Mouse (Mus musculus): Measurements from ENCODE around the gene C1qb. TPM values are rescaled to one million over a fixed set of nuclear protein-coding genes. Genes with fewer than 3 reads are reported as not detected.
A peak's percentile ranks its signal among the peaks of the same experiment; 100 is the strongest.

The C1qb gene
- polyA plus RNA-seq, 1 experiment from 2014 or later: 80.6 TPM

- Histone ChIP-seq H3K27me3 (ENCODE audit: control insufficient read depth, insufficient read depth, low read length) (no peaks in the 10 kb centered on the region), H3K27ac (replicated peaks) (no peak overlapping the region), H3K4me1 (replicated peaks; ENCODE audit: control insufficient read depth, insufficient read depth) (no peaks in the 10 kb centered on the region; the same call in 1 of the 2 replicates), H3K9me3 (ENCODE audit: control insufficient read depth, low read length) (no peaks in the 10 kb centered on the region), H3K4me2 (replicated peaks; ENCODE audit: low read depth) (no peak overlapping the region), H3K36me3 (ENCODE audit: control insufficient read depth, insufficient read depth, low read length) (no peaks in the 10 kb centered on the region), H3K4me3 (ENCODE audit: low read depth, low read length) (no peak overlapping the region), H3K9ac (ENCODE audit: low read length) (no peak overlapping the region)
- ATAC-seq (ENCODE audit: low FRiP score, low TSS enrichment) (no peak), DNase-seq (ENCODE audit: low spot score) (no peak)
- TF ChIP-seq CTCF (IDR thresholded peaks at IDR 0.05; ENCODE audit: low read depth) (no peak), EP300 (optimal IDR thresholded peaks at IDR 0.05) (no peak)
- 52% methylated on average over 9 of the region's 9 CpGs for WGBS
Measured at GRCm38 (mm10) chr4:136863517-136863916, 22.5 kb downstream of the C1qb start.

DNA sequence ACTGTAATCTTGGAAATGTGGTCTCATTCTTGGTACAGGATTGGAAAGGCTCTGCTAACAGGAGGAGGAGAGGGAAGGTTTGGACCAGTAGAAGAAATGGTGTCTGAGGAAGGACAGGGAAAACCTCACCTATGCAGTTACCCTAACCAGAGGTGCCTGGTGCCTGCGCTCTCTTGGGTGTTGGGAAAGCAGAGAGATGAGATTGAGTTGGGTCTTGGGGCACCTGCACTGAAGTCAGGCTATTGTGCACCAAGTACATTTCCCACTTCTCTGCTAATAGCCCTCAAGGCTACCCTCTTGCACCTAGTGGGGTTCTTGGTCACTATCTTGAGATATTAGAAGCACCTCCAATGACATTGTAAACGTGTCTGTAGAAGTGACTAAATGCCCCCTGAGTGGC is 23.6 kb downstream of the C1qb start:
- 77% methylated on average over 2 of the region's 2 CpGs for WGBS
- Histone ChIP-seq H3K4me3 (ENCODE audit: low read depth, low read length) (no peak overlapping the region), H3K27me3 (ENCODE audit: control insufficient read depth, insufficient read depth, low read length) (no peaks in the 10 kb centered on the region), H3K4me1 (replicated peaks; ENCODE audit: control insufficient read depth, insufficient read depth) (no peaks in the 10 kb centered on the region; the same call in 1 of the 2 replicates), H3K36me3 (ENCODE audit: control insufficient read depth, insufficient read depth, low read length) (no peaks in the 10 kb centered on the region), H3K27ac (replicated peaks) (no peak overlapping the region), H3K9me3 (ENCODE audit: control insufficient read depth, low read length) (no peaks in the 10 kb centered on the region), H3K9ac (ENCODE audit: low read length) (no peak overlapping the region), H3K4me2 (replicated peaks; ENCODE audit: low read depth) (no peak overlapping the region)
- no peak for TF ChIP-seq CTCF (IDR thresholded peaks at IDR 0.05; ENCODE audit: low read depth)
- TF ChIP-seq EP300 (optimal IDR thresholded peaks at IDR 0.05): no peak
- DNase-seq (ENCODE audit: low spot score): no peak
- no peak for ATAC-seq (ENCODE audit: low FRiP score, low TSS enrichment)

GRCm38 (mm10) chr4:136861806-136862205 is 24.2 kb downstream of the C1qb start:
- 7% methylated on average over 16 of the region's 17 CpGs for WGBS
- ATAC-seq (ENCODE audit: low FRiP score, low TSS enrichment) (peak; percentile 11; the same call in 1 of the 2 replicates), DNase-seq (ENCODE audit: low spot score) (peak; percentile 43)
- peak overlapping the region; percentile 23; the same call in 1 of the 2 replicates for H3K9ac ChIP-seq (ENCODE audit: low read length)
- no peak overlapping the region for H3K27ac ChIP-seq (replicated peaks)
- no peak overlapping the region for H3K4me3 ChIP-seq (ENCODE audit: low read depth, low read length)
- peak overlapping the region; percentile 27; the same call in 1 of the 2 replicates for H3K4me2 ChIP-seq (replicated peaks; ENCODE audit: low read depth)
- no peaks in the 10 kb centered on the region for H3K27me3 ChIP-seq (ENCODE audit: control insufficient read depth, insufficient read depth, low read length)
- no peaks in the 10 kb centered on the region for H3K36me3 ChIP-seq (ENCODE audit: control insufficient read depth, insufficient read depth, low read length)
- no peaks in the 10 kb centered on the region; the same call in 1 of the 2 replicates for H3K4me1 ChIP-seq (replicated peaks; ENCODE audit: control insufficient read depth, insufficient read depth)
- TF ChIP-seq EP300 (optimal IDR thresholded peaks at IDR 0.05) (no peak), CTCF (IDR thresholded peaks at IDR 0.05; ENCODE audit: low read depth) (0 out of 2 replicates have a peak, but pooled peaks have one; percentile 3)
- H3K9me3 ChIP-seq (ENCODE audit: control insufficient read depth, low read length): no peaks in the 10 kb centered on the region

DNA sequence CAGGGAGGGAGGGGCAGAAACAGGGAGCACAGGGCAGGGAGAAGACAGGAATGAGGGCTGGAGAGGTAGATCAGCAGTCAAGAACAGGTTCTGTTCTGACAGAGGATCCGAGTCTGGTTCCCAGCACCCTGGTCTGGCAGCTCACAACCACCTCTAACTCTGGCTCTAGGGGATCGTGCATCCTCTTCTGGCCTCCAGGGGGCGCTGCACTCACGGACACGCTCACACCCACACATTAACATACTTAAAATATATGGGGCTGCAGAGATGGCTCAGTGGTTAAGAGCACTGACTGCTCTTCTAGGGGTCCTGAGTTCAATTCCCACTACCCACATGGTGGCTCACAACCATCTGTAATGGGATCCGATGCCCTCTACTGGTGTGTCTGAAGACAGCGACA is 26.0 kb downstream of the C1qb start:
- Histone ChIP-seq H3K27me3 (ENCODE audit: control insufficient read depth, insufficient read depth, low read length) (no peaks in the 10 kb centered on the region), H3K36me3 (ENCODE audit: control insufficient read depth, insufficient read depth, low read length) (no peaks in the 10 kb centered on the region), H3K4me3 (ENCODE audit: low read depth, low read length) (no peak overlapping the region), H3K27ac (replicated peaks) (no peak overlapping the region), H3K9me3 (ENCODE audit: control insufficient read depth, low read length) (no peaks in the 10 kb centered on the region), H3K4me1 (replicated peaks; ENCODE audit: control insufficient read depth, insufficient read depth) (no peaks in the 10 kb centered on the region; the same call in 1 of the 2 replicates), H3K9ac (ENCODE audit: low read length) (no peak overlapping the region), H3K4me2 (replicated peaks; ENCODE audit: low read depth) (no peak overlapping the region)
- DNase-seq (ENCODE audit: low spot score) (no peak), ATAC-seq (ENCODE audit: low FRiP score, low TSS enrichment) (no peak)
- WGBS: 87% methylated on average over 7 of the region's 7 CpGs
- no peak for TF ChIP-seq EP300 (optimal IDR thresholded peaks at IDR 0.05)
- TF ChIP-seq CTCF (IDR thresholded peaks at IDR 0.05; ENCODE audit: low read depth): peak; percentile 44

DNA sequence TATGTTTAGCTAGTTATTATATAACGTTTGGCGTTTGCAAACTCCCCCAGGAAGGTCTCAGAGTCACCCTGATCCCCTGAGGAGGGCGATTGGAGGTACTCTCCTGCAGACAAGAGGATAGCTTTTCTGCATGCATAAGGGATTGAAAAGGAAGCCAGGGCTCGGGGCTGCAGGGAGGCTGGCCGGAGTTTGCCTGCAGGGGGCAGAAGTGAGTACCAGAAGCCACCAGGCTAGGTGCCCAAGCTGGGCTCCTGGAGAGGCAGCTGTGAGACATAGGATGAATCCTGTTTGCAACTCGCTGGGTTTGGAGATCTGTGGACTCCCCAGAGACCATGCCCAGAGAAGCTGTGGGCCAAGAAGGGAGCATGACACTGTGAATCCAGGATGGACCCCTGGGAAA is 30.9 kb downstream of the C1qb start:
- Histone ChIP-seq H3K9me3 (ENCODE audit: control insufficient read depth, low read length) (no peaks in the 10 kb centered on the region), H3K4me3 (ENCODE audit: low read depth, low read length) (no peak overlapping the region), H3K27ac (replicated peaks) (no peak overlapping the region), H3K4me2 (replicated peaks; ENCODE audit: low read depth) (no peak overlapping the region), H3K27me3 (ENCODE audit: control insufficient read depth, insufficient read depth, low read length) (no peaks in the 10 kb centered on the region), H3K36me3 (ENCODE audit: control insufficient read depth, insufficient read depth, low read length) (no peaks in the 10 kb centered on the region), H3K4me1 (replicated peaks; ENCODE audit: control insufficient read depth, insufficient read depth) (no peaks in the 10 kb centered on the region), H3K9ac (ENCODE audit: low read length) (no peak overlapping the region)
- ATAC-seq (ENCODE audit: low FRiP score, low TSS enrichment) (no peak), DNase-seq (ENCODE audit: low spot score) (no peak)
- TF ChIP-seq CTCF (IDR thresholded peaks at IDR 0.05; ENCODE audit: low read depth) (peak; percentile 57), EP300 (optimal IDR thresholded peaks at IDR 0.05) (no peak)
- 40% methylated on average over 6 of the region's 6 CpGs for WGBS

- no peak for ATAC-seq (ENCODE audit: low FRiP score, low TSS enrichment)
- Histone ChIP-seq H3K27ac (replicated peaks) (no peak overlapping the region), H3K9ac (ENCODE audit: low read length) (no peak overlapping the region), H3K4me2 (replicated peaks; ENCODE audit: low read depth) (no peak overlapping the region), H3K36me3 (ENCODE audit: control insufficient read depth, insufficient read depth, low read length) (no peaks in the 10 kb centered on the region), H3K4me3 (ENCODE audit: low read depth, low read length) (no peak overlapping the region), H3K27me3 (ENCODE audit: control insufficient read depth, insufficient read depth, low read length) (no peaks in the 10 kb centered on the region), H3K4me1 (replicated peaks; ENCODE audit: control insufficient read depth, insufficient read depth) (no peaks in the 10 kb centered on the region), H3K9me3 (ENCODE audit: control insufficient read depth, low read length) (no peaks in the 10 kb centered on the region)
- 58% methylated on average over 12 of the region's 12 CpGs for WGBS
- DNase-seq (ENCODE audit: low spot score): no peak
- TF ChIP-seq EP300 (optimal IDR thresholded peaks at IDR 0.05) (no peak), CTCF (IDR thresholded peaks at IDR 0.05; ENCODE audit: low read depth) (no peak)
Measured at GRCm38 (mm10) chr4:136852989-136853388, 33.0 kb downstream of the C1qb start.
